Mouse (Mus musculus): ENCODE measurements around the gene Slc13a4. TPM values are rescaled to one million over a fixed set of nuclear protein-coding genes. Genes with fewer than 3 reads are reported as not detected.

Gene Slc13a4
- polyA plus RNA-seq, 1 experiment from 2014 or later = 8.0 TPM

- H3K27ac ChIP-seq (ENCODE audit: low read length) = no peak overlapping the region
- no peaks in the 10 kb centered on the region for H3K36me3 ChIP-seq (ENCODE audit: control insufficient read depth, insufficient read depth, low read length)
- no peak overlapping the region for H3K9ac ChIP-seq (ENCODE audit: low read depth, low read length)
- no peaks in the 10 kb centered on the region for H3K27me3 ChIP-seq (ENCODE audit: control insufficient read depth, insufficient read depth, low read depth, low read length)
- 86% methylated on average over 4 of the region's 4 CpGs for WGBS
- no peak overlapping the region for H3K4me2 ChIP-seq (ENCODE audit: low read length)
- H3K4me1 ChIP-seq (ENCODE audit: control insufficient read depth, insufficient read depth, low read length) = no peaks in the 10 kb centered on the region
- ATAC-seq = no peak
- no peaks in the 10 kb centered on the region for H3K9me3 ChIP-seq (replicated peaks; ENCODE audit: control insufficient read depth, low read length, poor library complexity, severe bottlenecking)
- no peak overlapping the region for H3K4me3 ChIP-seq (ENCODE audit: low read depth, low read length)
These were observed 13.2 kb upstream of the Slc13a4 start for GRCm38 (mm10) chr6:35321105-35321504.

GRCm38 (mm10) chr6:35319850-35320249 is 11.9 kb upstream of the Slc13a4 start:
- Histone ChIP-seq H3K36me3 (ENCODE audit: control insufficient read depth, insufficient read depth, low read length) (no peaks in the 10 kb centered on the region), H3K9ac (ENCODE audit: low read depth, low read length) (no peak overlapping the region), H3K4me2 (ENCODE audit: low read length) (no peak overlapping the region), H3K27ac (ENCODE audit: low read length) (no peak overlapping the region), H3K4me3 (ENCODE audit: low read depth, low read length) (no peak overlapping the region), H3K4me1 (ENCODE audit: control insufficient read depth, insufficient read depth, low read length) (no peaks in the 10 kb centered on the region), H3K27me3 (ENCODE audit: control insufficient read depth, insufficient read depth, low read depth, low read length) (no peaks in the 10 kb centered on the region), H3K9me3 (replicated peaks; ENCODE audit: control insufficient read depth, low read length, poor library complexity, severe bottlenecking) (no peaks in the 10 kb centered on the region)
- no peak for ATAC-seq
- 76% methylated on average over 6 of the region's 6 CpGs for WGBS

GRCm38 (mm10) chr6:35313520-35313919 is 5.6 kb upstream of the Slc13a4 start:
- Histone ChIP-seq H3K4me1 (ENCODE audit: control insufficient read depth, insufficient read depth, low read length) (no peaks in the 10 kb centered on the region), H3K9me3 (replicated peaks; ENCODE audit: control insufficient read depth, low read length, poor library complexity, severe bottlenecking) (no peaks in the 10 kb centered on the region), H3K27me3 (ENCODE audit: control insufficient read depth, insufficient read depth, low read depth, low read length) (no peaks in the 10 kb centered on the region), H3K9ac (ENCODE audit: low read depth, low read length) (no peak overlapping the region), H3K4me3 (ENCODE audit: low read depth, low read length) (no peak overlapping the region), H3K36me3 (ENCODE audit: control insufficient read depth, insufficient read depth, low read length) (no peaks in the 10 kb centered on the region), H3K27ac (ENCODE audit: low read length) (no peak overlapping the region), H3K4me2 (ENCODE audit: low read length) (no peak overlapping the region)
- 94% methylated on average over 8 of the region's 8 CpGs for WGBS
- ATAC-seq = no peak

- H3K36me3 ChIP-seq (ENCODE audit: control insufficient read depth, insufficient read depth, low read length) = no peaks in the 10 kb centered on the region
- H3K4me1 ChIP-seq (ENCODE audit: control insufficient read depth, insufficient read depth, low read length) = no peaks in the 10 kb centered on the region
- no peak overlapping the region for H3K4me2 ChIP-seq (ENCODE audit: low read length)
- WGBS = 71% methylated on average over 7 of the region's 7 CpGs
- H3K4me3 ChIP-seq (ENCODE audit: low read depth, low read length) = no peak overlapping the region
- H3K9ac ChIP-seq (ENCODE audit: low read depth, low read length) = no peak overlapping the region
- no peak for ATAC-seq
- H3K27ac ChIP-seq (ENCODE audit: low read length) = no peak overlapping the region
- no peaks in the 10 kb centered on the region for H3K9me3 ChIP-seq (replicated peaks; ENCODE audit: control insufficient read depth, low read length, poor library complexity, severe bottlenecking)
- H3K27me3 ChIP-seq (ENCODE audit: control insufficient read depth, insufficient read depth, low read depth, low read length) = no peaks in the 10 kb centered on the region
These were observed 1.5 kb upstream of the Slc13a4 start for GRCm38 (mm10) chr6:35309406-35309805.

GRCm38 (mm10) chr6:35307136-35307535 is 795 bp downstream of the Slc13a4 start:
- Histone ChIP-seq H3K9me3 (replicated peaks; ENCODE audit: control insufficient read depth, low read length, poor library complexity, severe bottlenecking) (no peaks in the 10 kb centered on the region), H3K27ac (ENCODE audit: low read length) (no peak overlapping the region), H3K36me3 (ENCODE audit: control insufficient read depth, insufficient read depth, low read length) (no peaks in the 10 kb centered on the region), H3K4me2 (ENCODE audit: low read length) (no peak overlapping the region), H3K27me3 (ENCODE audit: control insufficient read depth, insufficient read depth, low read depth, low read length) (no peaks in the 10 kb centered on the region), H3K9ac (ENCODE audit: low read depth, low read length) (no peak overlapping the region), H3K4me3 (ENCODE audit: low read depth, low read length) (no peak overlapping the region), H3K4me1 (ENCODE audit: control insufficient read depth, insufficient read depth, low read length) (no peaks in the 10 kb centered on the region)
- 68% methylated on average over 13 of the region's 13 CpGs for WGBS
- ATAC-seq = no peak

- no peak overlapping the region for H3K4me2 ChIP-seq (ENCODE audit: low read length)
- H3K27ac ChIP-seq (ENCODE audit: low read length) = no peak overlapping the region
- no peak for ATAC-seq
- H3K4me1 ChIP-seq (ENCODE audit: control insufficient read depth, insufficient read depth, low read length) = no peaks in the 10 kb centered on the region
- H3K9ac ChIP-seq (ENCODE audit: low read depth, low read length) = no peak overlapping the region
- H3K9me3 ChIP-seq (replicated peaks; ENCODE audit: control insufficient read depth, low read length, poor library complexity, severe bottlenecking) = no peaks in the 10 kb centered on the region
- H3K27me3 ChIP-seq (ENCODE audit: control insufficient read depth, insufficient read depth, low read depth, low read length) = no peaks in the 10 kb centered on the region
- H3K36me3 ChIP-seq (ENCODE audit: control insufficient read depth, insufficient read depth, low read length) = no peaks in the 10 kb centered on the region
- 80% methylated on average over 11 of the region's 11 CpGs for WGBS
- H3K4me3 ChIP-seq (ENCODE audit: low read depth, low read length) = no peak overlapping the region
These were observed 4.5 kb downstream of the Slc13a4 start for GRCm38 (mm10) chr6:35303355-35303900.

- no peaks in the 10 kb centered on the region for H3K36me3 ChIP-seq (ENCODE audit: control insufficient read depth, insufficient read depth, low read length)
- ATAC-seq = no peak
- WGBS = 92% methylated on average over 7 of the region's 7 CpGs
These were observed 5.3 kb downstream of the Slc13a4 start for GRCm38 (mm10) chr6:35302581-35302980.

GRCm38 (mm10) chr6:35298323-35298722 is 9.6 kb downstream of the Slc13a4 start:
- Histone ChIP-seq H3K27me3 (ENCODE audit: control insufficient read depth, insufficient read depth, low read depth, low read length) (no peaks in the 10 kb centered on the region), H3K9ac (ENCODE audit: low read depth, low read length) (no peak overlapping the region), H3K36me3 (ENCODE audit: control insufficient read depth, insufficient read depth, low read length) (no peaks in the 10 kb centered on the region), H3K4me2 (ENCODE audit: low read length) (no peak overlapping the region), H3K27ac (ENCODE audit: low read length) (no peak overlapping the region), H3K9me3 (replicated peaks; ENCODE audit: control insufficient read depth, low read length, poor library complexity, severe bottlenecking) (no peaks in the 10 kb centered on the region; the same call in 1 of the 2 replicates), H3K4me1 (ENCODE audit: control insufficient read depth, insufficient read depth, low read length) (no peaks in the 10 kb centered on the region), H3K4me3 (ENCODE audit: low read depth, low read length) (no peak overlapping the region)
- no peak for ATAC-seq
- WGBS = 92% methylated on average over 6 of the region's 6 CpGs

More at GRCm38 (mm10) chr6:35302581-35302980, 5.3 kb downstream of the Slc13a4 start:
- Histone ChIP-seq H3K4me2 (ENCODE audit: low read length) (no peak overlapping the region), H3K4me3 (ENCODE audit: low read depth, low read length) (no peak overlapping the region), H3K9ac (ENCODE audit: low read depth, low read length) (no peak overlapping the region), H3K27ac (ENCODE audit: low read length) (no peak overlapping the region), H3K4me1 (ENCODE audit: control insufficient read depth, insufficient read depth, low read length) (no peaks in the 10 kb centered on the region), H3K27me3 (ENCODE audit: control insufficient read depth, insufficient read depth, low read depth, low read length) (no peaks in the 10 kb centered on the region), H3K9me3 (replicated peaks; ENCODE audit: control insufficient read depth, low read length, poor library complexity, severe bottlenecking) (no peaks in the 10 kb centered on the region)

- 92% methylated on average over 7 of the region's 7 CpGs for WGBS
- no peak for ATAC-seq
- Histone ChIP-seq H3K4me1 (ENCODE audit: control insufficient read depth, insufficient read depth, low read length) (no peaks in the 10 kb centered on the region), H3K9me3 (replicated peaks; ENCODE audit: control insufficient read depth, low read length, poor library complexity, severe bottlenecking) (no peaks in the 10 kb centered on the region; the same call in 1 of the 2 replicates), H3K27ac (ENCODE audit: low read length) (no peak overlapping the region), H3K36me3 (ENCODE audit: control insufficient read depth, insufficient read depth, low read length) (no peaks in the 10 kb centered on the region), H3K9ac (ENCODE audit: low read depth, low read length) (no peak overlapping the region), H3K4me3 (ENCODE audit: low read depth, low read length) (no peak overlapping the region), H3K27me3 (ENCODE audit: control insufficient read depth, insufficient read depth, low read depth, low read length) (no peaks in the 10 kb centered on the region), H3K4me2 (ENCODE audit: low read length) (no peak overlapping the region)
These were observed 10.3 kb downstream of the Slc13a4 start for GRCm38 (mm10) chr6:35297516-35298227.
